In genomic region chr1:51914095-51914494, GRCm38 (mm10) we compare ENCODE assay signal across 9 mouse cellular contexts. TPM values are rescaled to one million over a fixed set of nuclear protein-coding genes. Genes with fewer than 3 reads are reported as not detected.
A peak's percentile ranks its signal among the peaks of the same experiment; 100 is the strongest.
DNase-seq lines count a peak whose midpoint lies in the region; ATAC-seq and TF ChIP-seq lines count a peak whose summit lies in the region.
"Had no signal": no experiment of that assay in that cellular context is flagged by ENCODE, and none has a peak within 500 bp of the region (broad histone marks: within the 10 kb centered on the region; RNA-seq: fewer than 3 reads in every experiment).

No protein-coding gene starts in this region.

- H3K27ac ChIP-seq in liver, postnatal 0 days (ENCODE audit: low read depth): 0 out of 2 replicates have a peak overlapping the region, but pooled peaks have one; percentile 39
- H3K27ac ChIP-seq in liver, embryonic 11.5 days (ENCODE audit: low read depth, low read length): no peak overlapping the region
- H3K27ac ChIP-seq in forebrain, embryonic 15.5 days (replicated peaks): no peak overlapping the region
- no peak overlapping the region for H3K27ac ChIP-seq in limb, embryonic 14.5 days (replicated peaks; ENCODE audit: low read depth, low read length)
- no peak overlapping the region for H3K27ac ChIP-seq in stomach, embryonic 16.5 days (ENCODE audit: low read length)

- WGBS in liver, postnatal 0 days (ENCODE audit: insufficient replicate concordance): 46% methylated on average over 3 of the region's 3 CpGs
- WGBS in liver, embryonic 11.5 days: 79% methylated on average over 3 of the region's 3 CpGs
- 73% methylated on average over 3 of the region's 3 CpGs for WGBS in forebrain, embryonic 15.5 days
- 74% methylated on average over 3 of the region's 3 CpGs for WGBS in limb, embryonic 14.5 days
- WGBS in stomach, embryonic 16.5 days: 67% methylated on average over 3 of the region's 3 CpGs

- no peak for TF ChIP-seq EP300 in liver, postnatal 0 days (IDR thresholded peaks at IDR 0.05; ENCODE audit: low read depth)

- H3K36me3 ChIP-seq in liver, postnatal 0 days (replicated peaks; ENCODE audit: insufficient read depth, low read length): no peaks in the 10 kb centered on the region
- H3K36me3 ChIP-seq in liver, embryonic 11.5 days (ENCODE audit: control insufficient read depth, insufficient read depth, low read length): no peaks in the 10 kb centered on the region
- no peaks in the 10 kb centered on the region for H3K36me3 ChIP-seq in forebrain, embryonic 15.5 days
- peaks cover 5% of the 10 kb centered on the region; the same call in 1 of the 2 replicates for H3K36me3 ChIP-seq in limb, embryonic 14.5 days (ENCODE audit: control insufficient read depth, insufficient read depth, low read length)
- no peaks in the 10 kb centered on the region for H3K36me3 ChIP-seq in stomach, embryonic 16.5 days (ENCODE audit: control insufficient read depth, insufficient read depth, low read length)

- TF ChIP-seq CTCF in liver, postnatal 0 days (IDR thresholded peaks at IDR 0.05; ENCODE audit: low read depth): no peak

- H3K9me3 ChIP-seq in liver, postnatal 0 days (ENCODE audit: low read length): no peaks in the 10 kb centered on the region
- H3K9me3 ChIP-seq in liver, embryonic 11.5 days (ENCODE audit: control insufficient read depth, low read length): no peaks in the 10 kb centered on the region
- no peaks in the 10 kb centered on the region for H3K9me3 ChIP-seq in forebrain, embryonic 15.5 days
- no peaks in the 10 kb centered on the region for H3K9me3 ChIP-seq in limb, embryonic 14.5 days (ENCODE audit: control insufficient read depth, low read length)
- H3K9me3 ChIP-seq in stomach, embryonic 16.5 days (replicated peaks; ENCODE audit: control insufficient read depth, low read length): peaks cover 2% of the 10 kb centered on the region; the same call in 1 of the 2 replicates

- ATAC-seq in liver, postnatal 0 days: no peak
- ATAC-seq in liver, embryonic 11.5 days (replicated peaks; ENCODE audit: low FRiP score): no peak
- no peak for ATAC-seq in forebrain, embryonic 15.5 days (replicated peaks)
- ATAC-seq in limb, embryonic 14.5 days (ENCODE audit: low FRiP score, low read depth): no peak
- ATAC-seq in stomach, embryonic 16.5 days (ENCODE audit: insufficient read depth, low FRiP score): no peak
- no peak for ATAC-seq in megakaryocyte, adult 5-6 weeks (ENCODE audit: poor library complexity, severe bottlenecking)

- no peak overlapping the region for H3K9ac ChIP-seq in liver, postnatal 0 days (replicated peaks)
- H3K9ac ChIP-seq in liver, embryonic 11.5 days (ENCODE audit: low read depth, low read length): no peak overlapping the region
- no peak overlapping the region for H3K9ac ChIP-seq in forebrain, embryonic 15.5 days (replicated peaks)
- H3K9ac ChIP-seq in limb, embryonic 14.5 days (ENCODE audit: low read depth, low read length, severe bottlenecking): no peak overlapping the region
- no peak overlapping the region for H3K9ac ChIP-seq in stomach, embryonic 16.5 days (ENCODE audit: low read length)

- no peak for DNase-seq in liver, postnatal 0 days
- no peak for DNase-seq in liver, embryonic 11.5 days (ENCODE audit: low spot score)
- no peak for DNase-seq in limb, embryonic 14.5 days (ENCODE audit: low spot score)
- no peak for DNase-seq in yolk sac, embryonic 10.5 days (ENCODE audit: low spot score)
- DNase-seq: thymus, postnatal 14 days had no signal

- peaks cover 7% of the 10 kb centered on the region for H3K27me3 ChIP-seq in liver, postnatal 0 days (ENCODE audit: insufficient read depth, low read length)
- H3K27me3 ChIP-seq in liver, embryonic 11.5 days (replicated peaks; ENCODE audit: control insufficient read depth, insufficient read depth, low read length): peaks cover 15% of the 10 kb centered on the region
- no peaks in the 10 kb centered on the region for H3K27me3 ChIP-seq in forebrain, embryonic 15.5 days
- H3K27me3 ChIP-seq in limb, embryonic 14.5 days (ENCODE audit: control insufficient read depth, insufficient read depth, low read length): no peaks in the 10 kb centered on the region
- no peaks in the 10 kb centered on the region for H3K27me3 ChIP-seq in stomach, embryonic 16.5 days (ENCODE audit: control insufficient read depth, insufficient read depth, low read length)
- H3K27me3 ChIP-seq: Patski had no signal

- no peak for TF ChIP-seq POLR2A in limb, embryonic 14.5 days (IDR thresholded peaks at IDR 0.05; ENCODE audit: borderline replicate concordance, extremely low read depth, insufficient read depth, insufficient read length)

- peak overlapping the region; percentile 87; the same call in 1 of the 2 replicates for H3K4me2 ChIP-seq in liver, postnatal 0 days (ENCODE audit: low read depth, low read length)
- H3K4me2 ChIP-seq in liver, embryonic 11.5 days: no peak overlapping the region; the same call in 1 of the 2 replicates
- H3K4me2 ChIP-seq in forebrain, embryonic 15.5 days (replicated peaks): peak overlapping the region; percentile 77
- peak overlapping the region; percentile 61 for H3K4me2 ChIP-seq in limb, embryonic 14.5 days (replicated peaks; ENCODE audit: low read depth, low read length, severe bottlenecking)
- peak overlapping the region; percentile 71 for H3K4me2 ChIP-seq in stomach, embryonic 16.5 days (ENCODE audit: low read depth, low read length)

- H3K4me1 ChIP-seq in liver, postnatal 0 days (ENCODE audit: insufficient read depth): peaks cover 18% of the 10 kb centered on the region
- peaks cover 6% of the 10 kb centered on the region; the same call in 1 of the 2 replicates for H3K4me1 ChIP-seq in liver, embryonic 11.5 days (replicated peaks; ENCODE audit: control insufficient read depth, insufficient read depth, low read length)
- peaks cover 38% of the 10 kb centered on the region for H3K4me1 ChIP-seq in forebrain, embryonic 15.5 days
- peaks cover 20% of the 10 kb centered on the region for H3K4me1 ChIP-seq in limb, embryonic 14.5 days (ENCODE audit: control insufficient read depth, insufficient read depth, low read length)
- peaks cover 27% of the 10 kb centered on the region for H3K4me1 ChIP-seq in stomach, embryonic 16.5 days (ENCODE audit: control insufficient read depth, insufficient read depth, low read length)

- no peak overlapping the region for H3K4me3 ChIP-seq in liver, postnatal 0 days (ENCODE audit: low read depth, low read length)
- no peak overlapping the region for H3K4me3 ChIP-seq in liver, embryonic 11.5 days (ENCODE audit: low read depth, low read length)
- H3K4me3 ChIP-seq in forebrain, embryonic 15.5 days: peak overlapping the region; percentile 81
- H3K4me3 ChIP-seq in limb, embryonic 14.5 days (replicated peaks; ENCODE audit: low read length): 0 out of 2 replicates have a peak overlapping the region, but pooled peaks have one; percentile 87
- H3K4me3 ChIP-seq in stomach, embryonic 16.5 days (replicated peaks; ENCODE audit: low read length): peak overlapping the region; percentile 91

RNA-seq across cellular contexts. Expression of gene Myo1b, which starts 1.8 kb away (rescaled TPM):
- polyA plus RNA-seq in liver, postnatal 0 days (2015; fragmentation: Nextera tagmentation; extraction: Ambion mirVana): 10.7 and 12.6 TPM in 2 replicates
- 26.4 and 27.0 TPM in 2 replicates for polyA plus RNA-seq in liver, embryonic 11.5 days (2014; fragmentation: Nextera tagmentation; extraction: Ambion mirVana)
- 86.4 and 94.5 TPM in 2 replicates for polyA plus RNA-seq in forebrain, embryonic 15.5 days (2015; fragmentation: Nextera tagmentation; extraction: Ambion mirVana)
- 47.8 and 53.5 TPM in 2 replicates for polyA plus RNA-seq in limb, embryonic 14.5 days (2012; rRNA removed)
- polyA plus RNA-seq in limb, embryonic 14.5 days (2014; fragmentation: Nextera tagmentation; extraction: Ambion mirVana): 107 and 113 TPM in 2 replicates
- 55.3 and 57.8 TPM in 2 replicates for polyA plus RNA-seq in stomach, embryonic 16.5 days (2015; fragmentation: Nextera tagmentation; extraction: Ambion mirVana)
- 0.07 and 1.8 TPM in 2 replicates for total RNA-seq in megakaryocyte, adult 5-6 weeks (2015)
- 1.2 and 1.8 TPM in 2 replicates for total RNA-seq in megakaryocyte, adult 5-6 weeks (2017)

Comparison
In these comparisons a context has a peak if more than half of its experiments do, and no peak if none do; other contexts are left out.
1. H3K4me3 ChIP-seq: peak in forebrain, embryonic 15.5 days (single experiment), limb, embryonic 14.5 days (single experiment) and stomach, embryonic 16.5 days (single experiment); none in liver, postnatal 0 days (single experiment) and liver, embryonic 11.5 days (single experiment).